Mouse (Mus musculus) olfactory bulb, adult 2 months (tissue): ENCODE data around the gene Chd6. TPM values are rescaled to one million over a fixed set of nuclear protein-coding genes. Genes with fewer than 3 reads are reported as not detected.

Source experiments
- H3K27ac ChIP-seq: fragments of 200-500 bp; 2 replicates; pipeline ENCODE4 v1.5.1; 2012; ENCODE audit warnings: low read depth, low read length; ENCODE audit not compliant: insufficient read depth
- H3K4me1 ChIP-seq: fragments of 200-500 bp; 2 replicates; pipeline ENCODE4 v1.6.1; 2012; ENCODE audit warnings: low read length; ENCODE audit not compliant: control insufficient read depth, insufficient read depth
- H3K4me3 ChIP-seq: fragments of 200-500 bp; 2 replicates; pipeline ENCODE4 v1.5.1; 2012; ENCODE audit warnings: mild to moderate bottlenecking, low read depth, low read length, moderate library complexity; ENCODE audit not compliant: insufficient read depth
- CTCF ChIP-seq: fragments of 200-500 bp; IDR thresholded peaks from 2 replicates; pipeline ENCODE4 v1.5.1; 2012; ENCODE audit warnings: low read depth, mild to moderate bottlenecking, low read length, moderate library complexity; ENCODE audit not compliant: insufficient read depth
- POLR2A ChIP-seq: fragments of 200-500 bp; IDR thresholded peaks from 2 replicates; pipeline ENCODE4 v1.6.1; 2012; ENCODE audit warnings: mild to moderate bottlenecking, low read depth, low read length, moderate library complexity; ENCODE audit not compliant: insufficient read depth
- WGBS: fragments of 180-500 bp; shearing (Covaris S2); methylation state at CpG from one replicate; pipeline ENCODE4 v1.1.7; 2018; 5-methylcytosine and 5-hydroxymethylcytosine counted together
- polyA plus RNA-seq: library from polyadenylated mRNA; stranded (reverse); fragments of >200 nt; gene quantifications from 2 replicates; pipeline ENCODE4 v1.2.4, GENCODE M21; 2012; ENCODE audit warnings: low replicate concordance; ENCODE audit not compliant: missing spikeins, insufficient read depth, insufficient read length

The Chd6 gene
- polyA plus RNA-seq, 1 experiment: 148 TPM

GRCm38 (mm10) chr2:161049426-161049825 lies 59.4 kb downstream of the Chd6 start:
- Histone ChIP-seq H3K27ac (no peak overlapping the region), H3K4me1 (no peaks in the 10 kb centered on the region), H3K4me3 (no peak overlapping the region)
- 62% methylated on average over 6 of the region's 6 CpGs for WGBS
- TF ChIP-seq CTCF: no peak
- TF ChIP-seq POLR2A: no peak

DNA sequence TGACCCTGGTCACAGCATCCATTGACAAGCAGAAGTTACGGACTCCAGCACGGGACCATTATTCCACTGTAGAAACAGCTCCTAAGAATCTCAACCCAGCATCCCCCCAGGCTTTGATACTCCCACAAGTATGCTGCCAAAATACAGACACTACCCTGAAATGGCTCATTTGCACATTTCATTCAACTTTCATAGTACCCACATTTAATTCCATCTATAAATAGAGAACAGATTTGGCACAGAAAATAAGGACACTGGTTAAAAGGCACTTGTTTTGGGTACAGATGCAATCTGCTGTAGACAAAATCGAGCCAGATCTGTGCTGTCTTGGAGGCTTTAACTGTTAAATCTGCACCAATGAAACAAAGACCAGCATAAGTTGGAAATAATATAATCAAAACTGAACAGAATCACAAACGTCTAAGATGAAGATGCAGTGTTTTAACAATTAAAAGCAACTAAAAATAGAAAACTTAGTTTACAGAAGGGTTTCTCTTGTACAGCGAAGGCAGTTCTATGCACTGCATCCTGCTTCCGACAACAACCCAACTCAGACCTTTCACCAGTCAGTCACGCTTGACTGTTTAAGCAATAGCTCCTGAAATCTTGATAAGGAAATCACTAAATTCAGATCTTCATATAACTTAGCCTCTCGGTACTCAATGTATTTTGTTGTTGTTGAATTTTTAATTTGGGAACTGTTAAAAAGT lies 64.2 kb downstream of the Chd6 start:
- Histone ChIP-seq H3K4me1 (peaks cover under 1% of the 10 kb centered on the region), H3K27ac (no peak overlapping the region), H3K4me3 (no peak overlapping the region)
- 41% methylated on average over 8 of the region's 8 CpGs for WGBS
- no peak for TF ChIP-seq CTCF
- no peak for TF ChIP-seq POLR2A

DNA sequence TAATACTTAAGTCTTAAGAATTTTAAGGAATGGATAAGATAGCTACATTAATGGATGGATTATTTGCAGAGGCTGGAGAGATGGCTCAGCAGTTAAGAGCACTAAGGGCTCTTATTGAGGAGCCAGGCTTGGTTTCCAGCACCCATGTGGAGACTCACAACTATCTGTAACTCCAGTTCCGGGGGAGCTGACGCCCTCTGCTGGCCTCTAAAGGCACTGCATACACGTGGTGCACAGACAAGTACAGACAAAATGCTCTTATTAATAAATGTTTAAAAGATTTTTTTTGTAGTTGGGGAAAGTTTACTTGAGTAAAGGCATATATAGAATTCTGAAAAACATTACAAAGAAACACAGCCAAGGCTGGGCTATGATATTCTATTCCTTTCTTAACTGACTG lies 66.0 kb downstream of the Chd6 start:
- 78% methylated on average over 3 of the region's 3 CpGs for WGBS
- Histone ChIP-seq H3K4me1 (peaks cover 4% of the 10 kb centered on the region), H3K4me3 (no peak overlapping the region), H3K27ac (no peak overlapping the region)
- TF ChIP-seq CTCF (peak; percentile 18; the same call in 1 of the 2 replicates), POLR2A (no peak)

- Histone ChIP-seq H3K4me3 (no peak overlapping the region), H3K4me1 (peaks cover 4% of the 10 kb centered on the region), H3K27ac (no peak overlapping the region)
- 62% methylated on average over 4 of the region's 4 CpGs for WGBS
- TF ChIP-seq CTCF: no peak
- no peak for TF ChIP-seq POLR2A
Observed at GRCm38 (mm10) chr2:161040743-161041142, 68.1 kb downstream of the Chd6 start.

GRCm38 (mm10) chr2:161037766-161038165 lies 71.1 kb downstream of the Chd6 start:
- Histone ChIP-seq H3K4me3 (no peak overlapping the region), H3K4me1 (peaks cover 4% of the 10 kb centered on the region), H3K27ac (no peak overlapping the region)
- no peak for TF ChIP-seq CTCF
- TF ChIP-seq POLR2A: no peak
- WGBS: 86% methylated on average over 3 of the region's 3 CpGs

DNA sequence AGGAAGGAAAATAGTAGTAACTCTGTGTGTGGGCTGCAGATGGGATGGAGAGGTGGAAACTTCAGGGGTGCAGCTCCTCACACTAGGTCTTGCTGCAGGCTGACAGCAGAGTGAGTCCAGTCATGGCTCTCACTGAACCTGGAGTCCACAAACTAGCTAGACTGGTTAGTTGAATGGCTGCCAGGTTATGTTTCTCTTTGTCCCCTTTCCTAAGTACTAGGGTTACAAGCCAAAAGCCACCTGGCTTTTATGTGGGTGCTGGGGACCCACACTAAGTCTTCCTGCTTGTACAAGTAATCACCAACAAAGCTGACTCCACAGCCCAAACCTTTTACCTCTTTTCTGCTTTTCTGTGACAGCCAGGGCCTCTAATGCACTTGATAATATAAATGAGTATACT lies 75.7 kb downstream of the Chd6 start:
- Histone ChIP-seq H3K27ac (no peak overlapping the region), H3K4me3 (no peak overlapping the region), H3K4me1 (0 out of 2 replicates have a peak, but pooled peaks cover 2% of the 10 kb centered on the region)
- no peak for TF ChIP-seq POLR2A
- no peak for TF ChIP-seq CTCF

DNA sequence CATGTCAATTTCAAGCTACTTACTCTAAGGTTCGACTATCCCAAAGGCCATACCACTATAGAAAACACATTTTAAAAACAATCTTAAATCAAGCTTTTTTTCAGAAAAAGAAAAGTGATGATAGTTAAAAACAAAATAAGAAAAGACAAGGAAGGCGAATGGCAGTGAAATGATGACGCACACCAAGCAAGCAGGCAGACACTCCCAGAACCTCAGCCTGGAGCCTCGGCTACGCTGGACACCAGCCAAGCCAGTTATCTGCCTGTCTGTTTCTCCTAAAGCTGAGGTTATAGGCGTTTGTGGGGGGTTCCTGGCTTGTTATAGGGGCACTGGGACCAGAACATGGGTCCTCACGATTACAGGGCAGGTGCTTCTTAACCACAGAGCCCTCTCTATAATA lies 76.5 kb downstream of the Chd6 start:
- Histone ChIP-seq H3K4me1 (0 out of 2 replicates have a peak, but pooled peaks cover 2% of the 10 kb centered on the region), H3K27ac (no peak overlapping the region), H3K4me3 (no peak overlapping the region)
- WGBS: 58% methylated on average over 7 of the region's 7 CpGs
- TF ChIP-seq CTCF (no peak), POLR2A (no peak)

GRCm38 (mm10) chr2:161024606-161025005 lies 84.3 kb downstream of the Chd6 start:
- TF ChIP-seq POLR2A (no peak), CTCF (no peak)
- no peak overlapping the region for H3K27ac ChIP-seq
- 60% methylated on average over 1 of the region's 1 CpGs for WGBS
- H3K4me1 ChIP-seq: no peaks in the 10 kb centered on the region; the same call in 1 of the 2 replicates
- H3K4me3 ChIP-seq: no peak overlapping the region

DNA sequence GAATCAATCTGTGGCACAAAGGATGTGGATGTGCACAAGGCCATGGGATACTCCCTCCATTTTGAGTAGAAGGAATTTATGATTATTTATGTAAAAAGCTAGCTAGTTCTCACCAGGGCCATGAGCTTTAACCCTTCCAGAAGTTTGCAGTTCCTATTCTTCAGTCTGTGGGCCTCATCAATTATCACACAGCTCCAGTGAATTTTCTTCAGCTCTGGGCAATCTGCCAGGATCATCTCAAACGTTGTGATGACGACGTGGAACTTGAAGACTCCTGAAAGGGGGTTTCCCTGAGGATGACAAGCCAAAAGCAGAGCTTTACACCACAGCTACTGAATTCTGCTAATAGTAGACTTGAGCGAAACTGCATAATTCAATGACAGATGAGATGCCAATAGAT lies 91.0 kb downstream of the Chd6 start:
- Histone ChIP-seq H3K4me1 (peaks cover 5% of the 10 kb centered on the region), H3K27ac (no peak overlapping the region), H3K4me3 (no peak overlapping the region)
- whole genome bisulfite sequencing: 27% methylated on average over 4 of the region's 4 CpGs
- TF ChIP-seq POLR2A: no peak
